Mouse (Mus musculus) CD4-positive naive resting alpha-beta T cell, adult 76 days (primary cell): ENCODE results near the gene Mettl5. TPM values are rescaled to one million over a fixed set of nuclear protein-coding genes. Genes with fewer than 3 reads are reported as not detected.

ENCODE experiments used
- total RNA-seq: library from RNA; stranded (reverse); gene quantifications from one replicate; pipeline ENCODE4 v1.2.4, GENCODE M21; 2023

The Mettl5 gene
- 13.2 TPM for total RNA-seq

GRCm38 (mm10) chr2:69885451-69886305 lies at the start of gene Mettl5:
Mettl5 (minus strand) TSS chr2:69885615.

DNA sequence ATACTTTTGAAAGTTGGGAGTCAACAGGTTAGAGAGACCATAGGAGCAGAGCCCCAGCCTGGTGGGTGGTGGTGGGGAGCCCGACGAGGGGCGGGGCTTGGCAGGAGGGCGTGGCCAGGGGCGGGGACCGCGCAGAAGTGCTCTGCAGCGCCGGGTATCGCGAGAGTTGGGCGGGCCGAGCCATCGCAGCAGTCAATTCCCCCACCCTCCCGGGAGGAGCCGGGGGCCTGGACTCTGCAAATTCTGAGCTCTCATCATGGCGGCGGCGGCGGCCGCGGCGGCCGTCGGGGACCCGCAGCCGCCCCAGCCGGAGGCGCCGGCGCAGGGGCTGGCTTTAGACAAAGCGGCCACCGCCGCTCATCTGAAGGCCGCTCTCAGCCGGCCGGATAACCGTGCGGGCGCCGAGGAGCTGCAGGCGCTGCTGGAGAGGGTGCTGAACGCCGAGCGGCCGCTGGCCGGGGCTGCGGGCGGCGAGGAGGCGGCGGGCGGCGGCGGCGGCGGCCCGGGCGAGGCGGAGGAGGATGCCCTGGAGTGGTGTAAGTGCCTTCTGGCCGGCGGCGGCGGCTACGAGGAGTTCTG lies 11.7 kb upstream of the Mettl5 start, which contains the start of gene Ubr3:
TSS of gene Ubr3 (plus strand) at position 208 of the 579 bp plus-strand sequence.

GRCm38 (mm10) chr2:69861485-69862091 lies 23.8 kb downstream of the Mettl5 start, which contains the start of gene Ssb:
Ssb (plus strand) TSS chr2:69861562.

GRCm38 (mm10) chr2:69821711-69822110 lies 63.7 kb downstream of the Mettl5 start, which contains the start of gene Klhl23:
Klhl23 (plus strand) TSS chr2:69821944.

Other genes with a start within 250 kb of the Mettl5 start
- not detected for gene Bbs5, start 238.4 kb downstream of the Mettl5 start, total RNA-seq
- not detected for gene Klhl41, start 215.5 kb downstream of the Mettl5 start, total RNA-seq
- gene Fastkd1, start 172.1 kb downstream of the Mettl5 start, total RNA-seq = 14.1 TPM
- gene Ppig, start 163.1 kb downstream of the Mettl5 start, total RNA-seq = 118 TPM
- 2.6 TPM for gene Ccdc173, start 96.0 kb downstream of the Mettl5 start, total RNA-seq
- gene Phospho2, start 96.0 kb downstream of the Mettl5 start, total RNA-seq = 18.3 TPM
- gene Klhl23, start 63.7 kb downstream of the Mettl5 start, total RNA-seq = not detected
- 174 TPM for gene Ssb, start 24.1 kb downstream of the Mettl5 start, total RNA-seq
- 74.1 TPM for gene Ubr3, start 11.6 kb upstream of the Mettl5 start, total RNA-seq
- 0.29 TPM for gene Myo3b, start 153.5 kb upstream of the Mettl5 start, total RNA-seq